Mouse (Mus musculus) E14TG2a.4 (cell line): ENCODE results near the gene Rprd1b.

ENCODE experiments used
- CTCF ChIP-seq: conservative IDR thresholded peaks from 2 replicates; pipeline ENCODE4 v1.5.1; 2014; ENCODE audit warnings: low read length
- NANOG ChIP-seq: IDR thresholded peaks from 2 replicates; pipeline ENCODE4 v1.6.1; 2014; ENCODE audit warnings: borderline replicate concordance, low read length, mixed read lengths
- POU5F1 ChIP-seq: IDR thresholded peaks from 2 replicates; pipeline ENCODE4 v1.6.1; 2014; ENCODE audit warnings: low read length, borderline replicate concordance

DNA sequence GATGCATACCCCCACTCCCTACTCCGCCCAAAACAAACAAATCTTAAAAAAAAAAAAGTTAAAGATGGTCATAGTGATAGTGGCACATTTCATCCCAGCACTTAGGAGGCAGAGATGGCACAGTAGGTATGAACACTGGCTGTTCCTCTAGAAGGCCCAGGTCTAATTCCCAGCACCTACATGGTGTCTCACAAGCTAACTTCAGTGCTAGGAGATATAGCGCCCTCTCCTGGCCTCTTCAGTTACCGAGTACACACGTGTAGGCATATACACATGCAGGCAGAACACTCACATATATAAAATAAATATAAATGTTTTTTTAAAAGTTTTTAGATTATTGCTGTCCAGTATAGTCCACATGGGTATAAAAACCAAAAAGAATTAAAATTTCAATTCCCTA lies 22.7 kb upstream of the Rprd1b start:
- TF ChIP-seq CTCF (peak; percentile 44), POU5F1 (no peak), NANOG (no peak)
